Mouse (Mus musculus): ENCODE measurements around the gene Optn. TPM values are rescaled to one million over a fixed set of nuclear protein-coding genes. Genes with fewer than 3 reads are reported as not detected.

The Optn gene
- polyA plus RNA-seq, 1 experiment from 2014 or later: 5.8 TPM

DNA sequence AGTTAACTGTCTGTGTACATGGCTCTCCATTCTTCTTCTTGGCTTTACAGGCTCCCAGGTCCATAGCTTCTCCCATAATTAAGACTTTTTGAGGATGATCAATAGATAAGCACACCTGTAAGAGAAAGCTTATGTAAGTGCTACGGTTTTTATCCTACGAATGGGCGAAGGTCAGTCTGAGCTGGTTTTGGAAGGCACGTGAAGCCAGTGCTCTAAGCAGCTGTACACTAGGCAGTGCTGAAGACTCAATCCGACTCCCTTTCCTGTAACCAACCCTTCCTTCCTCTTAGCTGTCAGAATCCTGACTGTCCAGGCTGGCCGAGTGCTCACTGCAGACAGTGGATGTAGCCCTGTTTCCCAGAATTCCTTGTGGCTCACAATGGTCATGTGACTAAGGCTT is 62.6 kb downstream of the Optn start:
- no peak overlapping the region for H3K9ac ChIP-seq
- no peaks in the 10 kb centered on the region for H3K9me3 ChIP-seq (ENCODE audit: low read depth, low read length)
- H3K4me1 ChIP-seq (ENCODE audit: insufficient read depth): no peaks in the 10 kb centered on the region
- DNase-seq (no peak), ATAC-seq (ENCODE audit: insufficient read depth) (no peak)
- H3K27me3 ChIP-seq (ENCODE audit: insufficient read depth, low read length): no peaks in the 10 kb centered on the region
- TF ChIP-seq CTCF (IDR thresholded peaks at IDR 0.05; ENCODE audit: low read depth): no peak
- H3K4me3 ChIP-seq (ENCODE audit: low read depth, low read length): no peak overlapping the region
- H3K36me3 ChIP-seq (ENCODE audit: insufficient read depth): peaks cover 90% of the 10 kb centered on the region
- no peak overlapping the region for H3K27ac ChIP-seq (ENCODE audit: low read depth)
- 91% methylated on average over 6 of the region's 6 CpGs for whole genome bisulfite sequencing
- no peak overlapping the region for H3K4me2 ChIP-seq

DNA sequence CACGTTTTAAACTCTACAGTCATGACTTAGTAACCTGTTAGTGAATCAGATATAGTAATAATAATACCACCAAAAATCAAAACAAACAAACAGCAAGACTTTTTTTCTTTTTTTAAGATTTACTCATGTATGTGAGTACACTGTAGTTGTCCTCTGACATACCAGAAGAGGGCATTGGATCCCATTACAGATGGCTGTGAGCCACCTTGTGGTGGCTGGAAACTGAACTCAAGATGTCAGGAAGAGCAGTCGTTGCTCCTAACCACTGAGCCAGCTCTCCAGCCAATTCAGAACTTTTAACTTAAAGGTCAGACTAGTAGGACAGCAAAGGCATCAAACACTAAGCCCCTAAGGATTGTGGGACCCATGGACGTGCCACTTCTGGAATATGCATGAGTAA is 64.9 kb downstream of the Optn start:
- H3K4me2 ChIP-seq: no peak overlapping the region
- 77% methylated on average over 3 of the region's 3 CpGs for WGBS
- H3K27me3 ChIP-seq (ENCODE audit: insufficient read depth, low read length): no peaks in the 10 kb centered on the region
- DNase-seq: peak; percentile 39
- TF ChIP-seq CTCF (IDR thresholded peaks at IDR 0.05; ENCODE audit: low read depth): peak; percentile 60
- no peaks in the 10 kb centered on the region for H3K9me3 ChIP-seq (ENCODE audit: low read depth, low read length)
- ATAC-seq (ENCODE audit: insufficient read depth): no peak
- peaks cover 92% of the 10 kb centered on the region for H3K36me3 ChIP-seq (ENCODE audit: insufficient read depth)
- H3K9ac ChIP-seq: no peak overlapping the region
- no peaks in the 10 kb centered on the region for H3K4me1 ChIP-seq (ENCODE audit: insufficient read depth)
- no peak overlapping the region for H3K4me3 ChIP-seq (ENCODE audit: low read depth, low read length)
- no peak overlapping the region for H3K27ac ChIP-seq (ENCODE audit: low read depth)

DNA sequence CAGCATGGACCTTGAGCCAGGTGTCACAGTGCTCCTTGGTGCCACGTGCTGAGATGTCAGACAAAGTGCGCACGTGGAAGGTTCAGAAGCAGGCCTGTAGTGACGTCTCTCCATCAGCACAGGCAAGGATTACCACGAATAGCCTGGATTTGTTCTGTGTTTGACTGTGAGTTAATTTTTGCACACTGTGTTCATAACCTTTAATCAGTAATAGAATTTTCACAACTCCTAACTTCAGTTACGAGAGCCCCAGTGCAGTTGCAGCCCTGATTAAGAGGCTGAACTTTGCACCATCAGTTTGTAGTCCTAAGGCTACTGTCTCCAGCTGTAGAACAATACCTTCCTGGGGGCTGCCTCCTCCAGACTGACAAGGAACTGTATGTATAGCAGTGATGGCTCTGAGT is 67.4 kb downstream of the Optn start:
- no peak for TF ChIP-seq CTCF (IDR thresholded peaks at IDR 0.05; ENCODE audit: low read depth)
- no peak for DNase-seq
- H3K27ac ChIP-seq (ENCODE audit: low read depth): no peak overlapping the region

DNA sequence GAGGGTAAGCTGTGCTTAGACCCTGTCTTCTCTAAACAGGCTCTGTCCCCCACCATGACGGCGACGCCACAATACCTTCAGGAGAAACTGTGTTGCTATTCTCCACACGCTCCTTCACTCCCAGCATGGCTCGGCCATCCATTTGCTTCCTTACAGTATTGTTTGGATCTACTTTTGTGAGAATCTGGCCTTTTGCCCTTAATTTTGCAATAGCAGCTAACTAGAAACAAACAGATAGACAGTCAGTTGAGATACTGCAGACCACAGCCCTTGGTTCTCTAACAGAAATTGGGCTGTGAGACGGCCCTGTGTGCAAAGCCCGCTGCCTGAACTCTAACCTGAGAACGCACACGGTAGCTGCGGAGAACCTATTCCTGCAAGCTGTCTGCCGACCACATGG is 68.2 kb downstream of the Optn start:
- no peaks in the 10 kb centered on the region for H3K4me1 ChIP-seq (ENCODE audit: insufficient read depth)
- DNase-seq (peak; percentile 17), ATAC-seq (ENCODE audit: insufficient read depth) (no peak)
- peaks cover 92% of the 10 kb centered on the region for H3K36me3 ChIP-seq (ENCODE audit: insufficient read depth)
- H3K9ac ChIP-seq: no peak overlapping the region
- no peak overlapping the region for H3K27ac ChIP-seq (ENCODE audit: low read depth)
- H3K27me3 ChIP-seq (ENCODE audit: insufficient read depth, low read length): no peaks in the 10 kb centered on the region
- TF ChIP-seq CTCF (IDR thresholded peaks at IDR 0.05; ENCODE audit: low read depth): no peak
- no peaks in the 10 kb centered on the region for H3K9me3 ChIP-seq (ENCODE audit: low read depth, low read length)
- WGBS: 84% methylated on average over 11 of the region's 11 CpGs
- no peak overlapping the region for H3K4me3 ChIP-seq (ENCODE audit: low read depth, low read length)
- no peak overlapping the region for H3K4me2 ChIP-seq

More for the DNA sequence above, 67.4 kb downstream of the Optn start:
- Histone ChIP-seq H3K27me3 (ENCODE audit: insufficient read depth, low read length) (no peaks in the 10 kb centered on the region), H3K4me2 (no peak overlapping the region), H3K4me3 (ENCODE audit: low read depth, low read length) (no peak overlapping the region), H3K4me1 (ENCODE audit: insufficient read depth) (no peaks in the 10 kb centered on the region), H3K9me3 (ENCODE audit: low read depth, low read length) (no peaks in the 10 kb centered on the region), H3K9ac (no peak overlapping the region), H3K36me3 (ENCODE audit: insufficient read depth) (peaks cover 92% of the 10 kb centered on the region)
- WGBS: 87% methylated on average over 6 of the region's 6 CpGs
- ATAC-seq (ENCODE audit: insufficient read depth): no peak

DNA sequence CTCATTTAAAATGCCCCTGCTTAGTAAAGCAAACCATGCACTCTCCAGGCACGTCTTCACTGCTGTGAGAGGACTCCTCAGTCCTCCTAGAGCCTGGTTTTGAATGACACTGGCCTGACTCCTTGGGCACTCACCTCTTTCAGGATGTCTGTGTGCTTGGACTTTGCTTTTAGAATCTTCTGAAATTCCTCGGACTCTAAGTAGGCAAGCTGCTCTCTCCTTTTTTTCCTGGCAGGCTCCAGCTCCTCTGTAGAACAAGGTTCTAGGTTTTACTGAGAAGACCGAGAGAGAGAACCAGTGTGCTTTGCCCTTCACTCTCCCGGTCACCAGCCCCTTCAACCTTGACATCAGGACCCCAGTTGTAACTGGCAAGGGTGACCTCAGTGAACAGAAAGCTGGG is 69.4 kb downstream of the Optn start:
- Histone ChIP-seq H3K27ac (ENCODE audit: low read depth) (no peak overlapping the region), H3K9ac (no peak overlapping the region), H3K4me2 (no peak overlapping the region), H3K36me3 (ENCODE audit: insufficient read depth) (peaks cover 82% of the 10 kb centered on the region), H3K4me1 (ENCODE audit: insufficient read depth) (no peaks in the 10 kb centered on the region), H3K9me3 (ENCODE audit: low read depth, low read length) (no peaks in the 10 kb centered on the region), H3K4me3 (ENCODE audit: low read depth, low read length) (no peak overlapping the region), H3K27me3 (ENCODE audit: insufficient read depth, low read length) (no peaks in the 10 kb centered on the region)
- DNase-seq (no peak), ATAC-seq (ENCODE audit: insufficient read depth) (no peak)
- no peak for TF ChIP-seq CTCF (IDR thresholded peaks at IDR 0.05; ENCODE audit: low read depth)
- WGBS: 85% methylated on average over 4 of the region's 4 CpGs

DNA sequence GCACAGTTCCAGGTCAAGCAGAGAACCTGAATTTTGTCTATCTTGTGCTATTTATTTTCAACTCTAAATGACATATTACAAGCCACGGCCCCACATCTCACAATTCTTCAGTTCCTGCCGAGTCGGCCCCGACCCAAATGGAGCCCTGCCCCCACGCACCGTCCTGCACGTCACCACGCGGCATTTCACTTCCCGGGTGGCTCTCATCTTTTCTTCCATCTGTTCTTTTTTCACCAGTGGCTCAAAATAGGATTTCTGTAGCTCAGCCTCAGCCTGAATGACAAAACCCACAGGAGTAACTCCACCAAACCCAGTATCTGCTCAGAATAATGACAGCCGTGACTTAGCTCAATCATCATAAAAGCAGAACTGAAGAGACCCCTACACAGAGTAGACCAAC is 70.3 kb downstream of the Optn start:
- H3K9me3 ChIP-seq (ENCODE audit: low read depth, low read length): no peaks in the 10 kb centered on the region
- 86% methylated on average over 11 of the region's 11 CpGs for WGBS
- H3K4me2 ChIP-seq: no peak overlapping the region
- peaks cover 74% of the 10 kb centered on the region for H3K36me3 ChIP-seq (ENCODE audit: insufficient read depth)
- H3K4me1 ChIP-seq (ENCODE audit: insufficient read depth): no peaks in the 10 kb centered on the region
- H3K9ac ChIP-seq: no peak overlapping the region
- DNase-seq (no peak), ATAC-seq (ENCODE audit: insufficient read depth) (no peak)
- no peak overlapping the region for H3K4me3 ChIP-seq (ENCODE audit: low read depth, low read length)
- TF ChIP-seq CTCF (IDR thresholded peaks at IDR 0.05; ENCODE audit: low read depth): no peak
- H3K27me3 ChIP-seq (ENCODE audit: insufficient read depth, low read length): no peaks in the 10 kb centered on the region
- no peak overlapping the region for H3K27ac ChIP-seq (ENCODE audit: low read depth)

DNA sequence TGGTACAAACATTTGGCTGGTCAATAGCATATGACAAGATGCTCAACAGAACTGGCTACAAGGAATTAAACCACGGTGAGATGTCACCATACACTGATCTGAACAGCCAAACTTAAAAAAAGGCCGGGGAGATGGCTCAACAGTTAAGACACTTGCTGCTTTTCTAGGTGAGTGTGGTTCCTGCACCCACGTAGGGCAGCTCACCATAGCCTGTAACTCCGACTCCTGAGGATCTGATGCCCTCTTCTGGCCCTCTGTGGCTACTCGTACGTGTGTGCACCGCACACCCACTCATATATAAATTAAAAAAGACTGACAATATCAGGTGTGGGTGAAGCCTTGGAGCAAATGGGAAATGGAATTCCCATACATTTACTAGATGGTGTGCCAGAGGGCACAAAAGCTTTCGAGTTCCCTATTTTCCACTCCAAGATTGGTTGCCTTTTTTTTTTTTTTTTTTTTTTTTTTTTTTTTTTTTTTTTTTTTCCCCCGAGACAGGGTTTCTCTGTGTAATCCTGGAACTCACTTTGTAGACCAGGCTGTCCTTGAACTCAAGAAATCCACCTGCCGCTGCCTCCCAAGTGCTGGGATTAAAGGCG is 74.9 kb downstream of the Optn start:
- TF ChIP-seq CTCF (IDR thresholded peaks at IDR 0.05; ENCODE audit: low read depth): peak; percentile 44
- H3K36me3 ChIP-seq (ENCODE audit: insufficient read depth): peaks cover 29% of the 10 kb centered on the region

More for the DNA sequence above, 74.9 kb downstream of the Optn start:
- no peak overlapping the region for H3K4me2 ChIP-seq
- 61% methylated on average over 11 of the region's 11 CpGs for WGBS
- H3K27ac ChIP-seq (ENCODE audit: low read depth): no peak overlapping the region
- no peaks in the 10 kb centered on the region for H3K4me1 ChIP-seq (ENCODE audit: insufficient read depth)
- H3K9ac ChIP-seq: no peak overlapping the region
- no peaks in the 10 kb centered on the region for H3K27me3 ChIP-seq (ENCODE audit: insufficient read depth, low read length)
- H3K4me3 ChIP-seq (ENCODE audit: low read depth, low read length): no peak overlapping the region
- ATAC-seq (ENCODE audit: insufficient read depth) (no peak), DNase-seq (peak; percentile 48)
- no peaks in the 10 kb centered on the region for H3K9me3 ChIP-seq (ENCODE audit: low read depth, low read length)
